Mouse (Mus musculus): Measurements from ENCODE around the gene Gla. TPM values are rescaled to one million over a fixed set of nuclear protein-coding genes. Genes with fewer than 3 reads are reported as not detected.

The Gla gene
- polyA plus RNA-seq, 1 experiment, result 1.5 TPM

GRCm38 (mm10) chrX:134623350-134623749, 22.4 kb upstream of the Gla start:
- peaks cover 4% of the 10 kb centered on the region; the same call in 1 of the 2 replicates for H3K4me1 ChIP-seq
- H3K36me3 ChIP-seq (replicated peaks; ENCODE audit: low read length), result no peaks in the 10 kb centered on the region
- H3K27me3 ChIP-seq (replicated peaks), result peaks cover 3% of the 10 kb centered on the region
- H3K9me3 ChIP-seq, result no peaks in the 10 kb centered on the region
- TF ChIP-seq GATA1 (IDR thresholded peaks at IDR 0.05; ENCODE audit: borderline replicate concordance, low read length), result no peak
- TF ChIP-seq FLI1 (IDR thresholded peaks at IDR 0.05; ENCODE audit: low read length), result no peak
- H3K4me3 ChIP-seq (replicated peaks), result no peak overlapping the region

GRCm38 (mm10) chrX:134621685-134622084, 20.8 kb upstream of the Gla start:
- H3K4me3 ChIP-seq (replicated peaks), result no peak overlapping the region
- TF ChIP-seq FLI1 (IDR thresholded peaks at IDR 0.05; ENCODE audit: low read length) (no peak), GATA1 (IDR thresholded peaks at IDR 0.05; ENCODE audit: borderline replicate concordance, low read length) (no peak)
- H3K4me1 ChIP-seq, result no peaks in the 10 kb centered on the region
- H3K9me3 ChIP-seq, result no peaks in the 10 kb centered on the region
- no peaks in the 10 kb centered on the region for H3K36me3 ChIP-seq (replicated peaks; ENCODE audit: low read length)
- peaks cover 6% of the 10 kb centered on the region for H3K27me3 ChIP-seq (replicated peaks)

- Histone ChIP-seq H3K4me3 (replicated peaks) (no peak overlapping the region), H3K36me3 (replicated peaks; ENCODE audit: low read length) (no peaks in the 10 kb centered on the region), H3K27me3 (replicated peaks) (peaks cover 6% of the 10 kb centered on the region), H3K4me1 (no peaks in the 10 kb centered on the region), H3K9me3 (no peaks in the 10 kb centered on the region)
- TF ChIP-seq FLI1 (IDR thresholded peaks at IDR 0.05; ENCODE audit: low read length), result no peak
- TF ChIP-seq GATA1 (IDR thresholded peaks at IDR 0.05; ENCODE audit: borderline replicate concordance, low read length), result no peak
These were observed 19.4 kb upstream of the Gla start for GRCm38 (mm10) chrX:134620254-134620865.

- peaks cover 6% of the 10 kb centered on the region for H3K27me3 ChIP-seq (replicated peaks)
- H3K4me3 ChIP-seq (replicated peaks), result no peak overlapping the region
- no peaks in the 10 kb centered on the region for H3K36me3 ChIP-seq (replicated peaks; ENCODE audit: low read length)
- H3K9me3 ChIP-seq, result no peaks in the 10 kb centered on the region
- TF ChIP-seq GATA1 (IDR thresholded peaks at IDR 0.05; ENCODE audit: borderline replicate concordance, low read length), result no peak
- no peak for TF ChIP-seq FLI1 (IDR thresholded peaks at IDR 0.05; ENCODE audit: low read length)
- no peaks in the 10 kb centered on the region for H3K4me1 ChIP-seq
These were observed 18.8 kb upstream of the Gla start for GRCm38 (mm10) chrX:134619695-134620094.

- Histone ChIP-seq H3K36me3 (replicated peaks; ENCODE audit: low read length) (no peaks in the 10 kb centered on the region), H3K4me3 (replicated peaks) (no peak overlapping the region), H3K4me1 (peaks cover 19% of the 10 kb centered on the region), H3K9me3 (no peaks in the 10 kb centered on the region), H3K27me3 (replicated peaks) (peaks cover 3% of the 10 kb centered on the region)
- TF ChIP-seq FLI1 (IDR thresholded peaks at IDR 0.05; ENCODE audit: low read length), result no peak
- no peak for TF ChIP-seq GATA1 (IDR thresholded peaks at IDR 0.05; ENCODE audit: borderline replicate concordance, low read length)
These were observed 13.4 kb upstream of the Gla start for GRCm38 (mm10) chrX:134614306-134614705.

- Histone ChIP-seq H3K36me3 (replicated peaks; ENCODE audit: low read length) (peaks cover 5% of the 10 kb centered on the region), H3K9me3 (no peaks in the 10 kb centered on the region), H3K27me3 (replicated peaks) (no peaks in the 10 kb centered on the region), H3K4me1 (peaks cover 27% of the 10 kb centered on the region), H3K4me3 (replicated peaks) (peak overlapping the region; percentile 31)
- no peak for TF ChIP-seq FLI1 (IDR thresholded peaks at IDR 0.05; ENCODE audit: low read length)
- no peak for TF ChIP-seq GATA1 (IDR thresholded peaks at IDR 0.05; ENCODE audit: borderline replicate concordance, low read length)
These were observed 11.5 kb upstream of the Gla start for GRCm38 (mm10) chrX:134612285-134612959.

GRCm38 (mm10) chrX:134610984-134611383, 10.1 kb upstream of the Gla start:
- Histone ChIP-seq H3K4me1 (peaks cover 31% of the 10 kb centered on the region), H3K9me3 (no peaks in the 10 kb centered on the region), H3K36me3 (replicated peaks; ENCODE audit: low read length) (peaks cover 9% of the 10 kb centered on the region), H3K27me3 (replicated peaks) (no peaks in the 10 kb centered on the region), H3K4me3 (replicated peaks) (no peak overlapping the region)
- TF ChIP-seq FLI1 (IDR thresholded peaks at IDR 0.05; ENCODE audit: low read length), result no peak
- no peak for TF ChIP-seq GATA1 (IDR thresholded peaks at IDR 0.05; ENCODE audit: borderline replicate concordance, low read length)

GRCm38 (mm10) chrX:134609472-134609871, 8.5 kb upstream of the Gla start:
- no peaks in the 10 kb centered on the region for H3K9me3 ChIP-seq

GRCm38 (mm10) chrX:134601380-134602120, 625 bp upstream of the Gla start:
- Histone ChIP-seq H3K27me3 (replicated peaks) (no peaks in the 10 kb centered on the region), H3K9me3 (no peaks in the 10 kb centered on the region), H3K4me3 (replicated peaks) (peak overlapping the region; percentile 93), H3K4me1 (peaks cover 15% of the 10 kb centered on the region; the same call in 1 of the 2 replicates), H3K36me3 (replicated peaks; ENCODE audit: low read length) (peaks cover 11% of the 10 kb centered on the region)
- TF ChIP-seq GATA1 (IDR thresholded peaks at IDR 0.05; ENCODE audit: borderline replicate concordance, low read length), result no peak
- TF ChIP-seq FLI1 (IDR thresholded peaks at IDR 0.05; ENCODE audit: low read length), result no peak

More at GRCm38 (mm10) chrX:134609472-134609871, 8.5 kb upstream of the Gla start:
- H3K4me1 ChIP-seq, result peaks cover 31% of the 10 kb centered on the region
- TF ChIP-seq GATA1 (IDR thresholded peaks at IDR 0.05; ENCODE audit: borderline replicate concordance, low read length) (no peak), FLI1 (IDR thresholded peaks at IDR 0.05; ENCODE audit: low read length) (no peak)
- H3K4me3 ChIP-seq (replicated peaks), result no peak overlapping the region
- H3K36me3 ChIP-seq (replicated peaks; ENCODE audit: low read length), result peaks cover 9% of the 10 kb centered on the region
- H3K27me3 ChIP-seq (replicated peaks), result no peaks in the 10 kb centered on the region
